Mouse (Mus musculus) T-helper 1 cell (primary cell): ENCODE data around the gene Brpf3.
"Not testable (repeated sequence)": the region's sequence is repeated elsewhere in the genome, so short reads cannot be mapped to it uniquely, and the experiment has no call there.

ENCODE experiments used
- in situ Hi-C: fragments of 300-600 bp; cut with MboI, MseI; formaldehyde crosslinking; loops from one replicate; pipeline ENCODE4 v1.15.1; 2025; ENCODE audit warnings: high pct_unique_total_duplicates

Brpf3 gene

GRCm38 (mm10) chr17:28825359-28826041 lies 24.6 kb downstream of the Brpf3 start:
- in situ Hi-C loops = no loop called here

- in situ Hi-C loops = no loop called here
Measured at GRCm38 (mm10) chr17:28827665-28828231, 26.9 kb downstream of the Brpf3 start.

GRCm38 (mm10) chr17:28829120-28829519 lies 28.2 kb downstream of the Brpf3 start:
- in situ Hi-C loops = no loop called here

- in situ Hi-C loops = no loop called here
Measured at GRCm38 (mm10) chr17:28831065-28831464, 30.2 kb downstream of the Brpf3 start.

- in situ Hi-C loops = no loop called here
Measured at GRCm38 (mm10) chr17:28832040-28832439, 31.1 kb downstream of the Brpf3 start.

GRCm38 (mm10) chr17:28832875-28833274 lies 32.0 kb downstream of the Brpf3 start:
- in situ Hi-C loops = no loop called here

- in situ Hi-C loops = loop anchor here (5.0 kb wide), 2 partner anchors 77 to 392 kb away; no protein-coding TSS in a partner anchor
Measured at GRCm38 (mm10) chr17:28834676-28835075, 33.8 kb downstream of the Brpf3 start.

GRCm38 (mm10) chr17:28837840-28838239 lies 37.0 kb downstream of the Brpf3 start:
- in situ Hi-C loops = loop anchor here (5.0 kb wide), 2 partner anchors 81 to 396 kb away; no protein-coding TSS in a partner anchor

- in situ Hi-C loops = not testable (repeated sequence)
Measured at GRCm38 (mm10) chr17:28841947-28842346, 41.1 kb downstream of the Brpf3 start.

GRCm38 (mm10) chr17:28843665-28844064 lies 42.8 kb downstream of the Brpf3 start:
- in situ Hi-C loops = no loop called here

- in situ Hi-C loops = no loop called here
Measured at GRCm38 (mm10) chr17:28846974-28847617, 46.2 kb downstream of the Brpf3 start.

- in situ Hi-C loops = loop anchor here (5.0 kb wide), 1 partner anchor 78 kb away; no protein-coding TSS in a partner anchor
Measured at GRCm38 (mm10) chr17:28850511-28850910, 49.6 kb downstream of the Brpf3 start.

GRCm38 (mm10) chr17:28854377-28854776 lies 53.5 kb downstream of the Brpf3 start:
- in situ Hi-C loops = loop anchor here (5.0 kb wide), 1 partner anchor 82 kb away; no protein-coding TSS in a partner anchor

- in situ Hi-C loops = no loop called here
Measured at GRCm38 (mm10) chr17:28855166-28855885, 54.4 kb downstream of the Brpf3 start.

GRCm38 (mm10) chr17:28856030-28856429 lies 55.1 kb downstream of the Brpf3 start:
- in situ Hi-C loops = no loop called here

- in situ Hi-C loops = no loop called here
Measured at GRCm38 (mm10) chr17:28858205-28858604, 57.3 kb downstream of the Brpf3 start, which contains the start of gene Pnpla1. Gene Pnpla1, plus strand, starts transcription at chr17:28858411.

- in situ Hi-C loops = no loop called here
Measured at GRCm38 (mm10) chr17:28863926-28864325, 63.0 kb downstream of the Brpf3 start.

GRCm38 (mm10) chr17:28864464-28864863 lies 63.6 kb downstream of the Brpf3 start:
- in situ Hi-C loops = no loop called here

- in situ Hi-C loops = no loop called here
Measured at GRCm38 (mm10) chr17:28866921-28867320, 66.0 kb downstream of the Brpf3 start.

GRCm38 (mm10) chr17:28867381-28867780 lies 66.5 kb downstream of the Brpf3 start:
- in situ Hi-C loops = no loop called here

GRCm38 (mm10) chr17:28869412-28870110 lies 68.7 kb downstream of the Brpf3 start:
- in situ Hi-C loops = no loop called here
